Mouse (Mus musculus): ENCODE results near the gene Cacna1d. TPM values are rescaled to one million over a fixed set of nuclear protein-coding genes. Genes with fewer than 3 reads are reported as not detected.

Cacna1d gene
- total and polyA plus RNA-seq, 3 experiments = 0.04 to 0.66 (median 0.08) TPM

DNA sequence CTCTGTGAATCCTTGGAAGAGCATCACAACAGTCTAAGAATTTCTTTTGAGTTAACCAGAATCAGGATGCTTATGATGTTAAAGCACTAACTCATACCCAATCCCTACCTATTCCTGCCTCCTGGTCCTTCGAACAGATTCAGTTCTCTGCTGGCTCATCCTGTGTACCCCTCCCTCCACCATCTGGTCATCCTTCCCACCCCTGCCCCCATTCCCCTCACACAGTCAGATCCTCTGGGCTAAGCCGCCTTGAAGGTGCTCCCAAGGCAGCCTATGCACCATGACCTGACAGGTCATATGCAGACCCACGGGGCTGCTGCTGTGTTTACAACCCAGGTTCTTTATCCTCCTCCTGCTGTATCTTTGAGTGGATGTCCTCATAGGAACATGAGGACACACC, 292.4 kb downstream of the Cacna1d start:
- Histone ChIP-seq H3K4me2 (ENCODE audit: insufficient read depth, low read depth, poor library complexity, severe bottlenecking) (no peak overlapping the region), H3K27ac (ENCODE audit: insufficient read depth, low read depth) (no peak overlapping the region), H3K79me2 (replicated peaks; ENCODE audit: control insufficient read depth, extremely low read depth, insufficient read depth, poor library complexity, severe bottlenecking) (no peaks in the 10 kb centered on the region), H3K4me1 (ENCODE audit: control insufficient read depth in 1 of 2, insufficient read depth in 2 of 2) (peaks cover 6 to 28% of the 10 kb centered on the region in 2 experiments), H3K4me3 (replicated peaks in 1 of 3; ENCODE audit: low read depth in 2 of 3, low read length in 2 of 3, poor library complexity in 1 of 3) (no peak overlapping the region), H3K9ac (ENCODE audit: insufficient read depth, low read depth) (no peak overlapping the region), H3K36me3 (replicated peaks in 1 of 2; ENCODE audit: control insufficient read depth in 1 of 2, insufficient read depth in 1 of 2, low read length in 1 of 2) (no peaks in the 10 kb centered on the region), H3K9me3 (replicated peaks; ENCODE audit: low read length) (no peaks in the 10 kb centered on the region), H3K27me3 (replicated peaks) (no peaks in the 10 kb centered on the region)
- TF ChIP-seq UBTF (IDR thresholded peaks at IDR 0.05; ENCODE audit: low read depth, low read length) (no peak), RAD21 (IDR thresholded peaks at IDR 0.05; ENCODE audit: low read depth, low read length) (no peak), POLR2AphosphoS2 (IDR thresholded peaks at IDR 0.05; ENCODE audit: low read depth, low read length) (no peak), RCOR1 (conservative IDR thresholded peaks at IDR 0.05; ENCODE audit: low read depth, low read length) (no peak), BHLHE40 (IDR thresholded peaks at IDR 0.05; ENCODE audit: low read depth, low read length) (no peak), NRF1 (IDR thresholded peaks at IDR 0.05; ENCODE audit: low read depth, low read length) (no peak), IRF4 (IDR thresholded peaks at IDR 0.05; ENCODE audit: low read depth, low read length) (no peak), SMC3 (IDR thresholded peaks at IDR 0.05; ENCODE audit: low read depth, low read length) (no peak), USF2 (conservative IDR thresholded peaks at IDR 0.05; ENCODE audit: low read depth, low read length) (no peak), MEF2A (IDR thresholded peaks at IDR 0.05; ENCODE audit: borderline replicate concordance, low read depth, low read length) (no peak), TCF12 (IDR thresholded peaks at IDR 0.05; ENCODE audit: low read depth, low read length) (no peak), POLR2A (IDR thresholded peaks at IDR 0.05; ENCODE audit: low read depth, low read length) (no peak), CHD2 (IDR thresholded peaks at IDR 0.05; ENCODE audit: low read length) (no peak), ZKSCAN1 (IDR thresholded peaks at IDR 0.05; ENCODE audit: borderline replicate concordance, low read depth, low read length) (no peak), EP300 (IDR thresholded peaks at IDR 0.05; ENCODE audit: low read length) (no peak), JUND (conservative IDR thresholded peaks at IDR 0.05; ENCODE audit: low read depth, low read length) (no peak), GABPA (IDR thresholded peaks at IDR 0.05; ENCODE audit: insufficient replicate concordance, low read depth, low read length) (no peak), KAT2A (IDR thresholded peaks at IDR 0.05; ENCODE audit: insufficient replicate concordance, low read length) (no peak)
- dilution Hi-C loops (cut with MboI; ENCODE audit: extremely low pct_ligation_motif_present, extremely low pct_unique_long_range_greater_than_20kb, low sequenced_read_pairs) = no loop called here
- DNase-seq (ENCODE audit: extremely low read depth) = no peak
- in situ Hi-C loops (cut with MboI; ENCODE audit: low pct_ligation_motif_present, low pct_unique_long_range_greater_than_20kb, low sequenced_read_pairs) = no loop called here

GRCm38 (mm10) chr14:30198116-30198515, 293.1 kb downstream of the Cacna1d start:
- dilution Hi-C loops (cut with MboI; ENCODE audit: extremely low pct_ligation_motif_present, extremely low pct_unique_long_range_greater_than_20kb, low sequenced_read_pairs) = no loop called here
- no peaks in the 10 kb centered on the region for H3K9me3 ChIP-seq (replicated peaks; ENCODE audit: low read length)
- no peak overlapping the region for H3K4me3 ChIP-seq (replicated peaks in 1 of 3; ENCODE audit: low read depth in 2 of 3, low read length in 2 of 3, poor library complexity in 1 of 3)
- DNase-seq (ENCODE audit: extremely low read depth) = no peak
- in situ Hi-C loops (cut with MboI; ENCODE audit: low pct_ligation_motif_present, low pct_unique_long_range_greater_than_20kb, low sequenced_read_pairs) = no loop called here
- H3K27ac ChIP-seq (ENCODE audit: insufficient read depth, low read depth) = no peak overlapping the region
- H3K36me3 ChIP-seq (replicated peaks in 1 of 2; ENCODE audit: control insufficient read depth in 1 of 2, insufficient read depth in 1 of 2, low read length in 1 of 2) = no peaks in the 10 kb centered on the region
- H3K4me1 ChIP-seq (ENCODE audit: control insufficient read depth in 1 of 2, insufficient read depth in 2 of 2) = peaks cover 6 to 28% of the 10 kb centered on the region in 2 experiments
- H3K4me2 ChIP-seq (ENCODE audit: insufficient read depth, low read depth, poor library complexity, severe bottlenecking) = no peak overlapping the region
- no peak overlapping the region for H3K9ac ChIP-seq (ENCODE audit: insufficient read depth, low read depth)
- TF ChIP-seq JUN (IDR thresholded peaks at IDR 0.05; ENCODE audit: insufficient read depth, low read depth, low read length) (no peak), JUND (conservative IDR thresholded peaks at IDR 0.05; ENCODE audit: low read depth, low read length) (no peak), E2F4 (IDR thresholded peaks at IDR 0.05; ENCODE audit: insufficient replicate concordance, low read depth, low read length) (no peak), RAD21 (IDR thresholded peaks at IDR 0.05; ENCODE audit: low read depth, low read length) (no peak), NELFE (IDR thresholded peaks at IDR 0.05; ENCODE audit: low read depth, low read length) (no peak), MXI1 (IDR thresholded peaks at IDR 0.05; ENCODE audit: low read depth, low read length) (no peak), USF1 (IDR thresholded peaks at IDR 0.05; ENCODE audit: low read depth, low read length) (no peak), ZNF384 (IDR thresholded peaks at IDR 0.05; ENCODE audit: low read depth, low read length) (no peak), PAX5 (IDR thresholded peaks at IDR 0.05; ENCODE audit: low read length) (no peak), MAZ (IDR thresholded peaks at IDR 0.05; ENCODE audit: low read depth, low read length) (no peak)
- H3K79me2 ChIP-seq (replicated peaks; ENCODE audit: control insufficient read depth, extremely low read depth, insufficient read depth, poor library complexity, severe bottlenecking) = no peaks in the 10 kb centered on the region
- no peaks in the 10 kb centered on the region for H3K27me3 ChIP-seq (replicated peaks)

Measured in CH12.LX (cell line).